Mouse (Mus musculus): ENCODE measurements around the gene Sgms1. TPM values are rescaled to one million over a fixed set of nuclear protein-coding genes. Genes with fewer than 3 reads are reported as not detected.

The Sgms1 gene
- total RNA-seq, 2 experiments from 2014 or later, result 13.2 to 21.0 TPM

DNA sequence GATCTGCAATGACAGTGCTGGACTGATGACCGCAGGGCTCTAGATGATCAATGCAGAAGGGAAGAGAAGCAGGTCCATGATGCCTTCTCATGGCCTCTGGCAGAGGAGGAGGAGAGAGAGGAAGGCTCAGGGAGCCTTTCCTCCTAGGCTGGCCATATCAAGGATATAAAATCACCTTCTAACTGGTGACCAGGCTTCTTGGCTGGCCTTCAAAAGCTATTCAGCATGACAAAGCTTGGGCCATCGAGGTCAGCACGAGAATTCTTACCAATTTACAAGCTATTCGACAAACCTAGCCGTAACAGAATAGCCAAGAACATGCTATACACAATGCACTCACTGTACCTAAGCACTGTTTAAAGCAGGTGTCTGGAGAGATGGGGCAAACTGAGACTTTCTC is 159.7 kb downstream of the Sgms1 start:
- ATAC-seq (replicated peaks; ENCODE audit: poor library complexity, severe bottlenecking), result no peak

DNA sequence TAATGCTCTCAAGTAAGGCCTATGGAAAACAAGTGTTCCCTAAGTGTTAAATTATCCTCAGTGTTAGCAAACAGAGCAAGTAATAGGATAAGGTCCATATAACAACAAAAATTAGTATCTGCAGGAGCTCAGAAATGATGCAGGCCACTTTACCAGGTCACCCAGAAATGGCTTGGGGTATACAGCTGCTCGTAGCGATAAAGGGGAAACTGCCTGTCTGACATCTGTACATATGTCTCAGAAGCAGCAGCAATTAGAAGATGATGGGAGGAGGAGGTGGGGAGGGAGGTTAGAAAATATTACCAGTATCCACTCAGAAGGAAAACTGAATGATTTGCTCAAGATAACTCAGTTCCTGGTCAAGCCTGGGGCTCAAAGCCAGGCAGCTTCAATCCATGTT is 162.3 kb downstream of the Sgms1 start:
- ATAC-seq (replicated peaks; ENCODE audit: poor library complexity, severe bottlenecking), result no peak

DNA sequence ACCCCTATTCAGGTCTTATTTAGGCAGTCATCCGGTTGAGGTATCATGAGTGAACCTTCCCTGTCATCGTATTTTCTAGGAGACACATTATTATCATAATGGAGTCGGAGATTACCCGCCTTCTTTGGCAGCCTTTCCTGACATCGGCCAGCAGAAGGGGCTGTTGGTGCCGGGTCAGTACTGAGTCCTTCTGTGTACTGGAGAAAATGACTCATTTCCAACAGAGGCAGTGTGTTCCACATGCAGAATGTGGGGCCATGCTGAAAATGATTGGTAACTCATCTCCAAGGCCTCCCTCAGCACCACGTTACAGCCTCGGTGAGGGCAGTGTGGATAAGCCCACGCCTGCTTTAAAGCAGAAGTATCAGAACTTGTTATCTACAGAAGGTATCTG is 164.4 kb downstream of the Sgms1 start:
- no peak for ATAC-seq (replicated peaks; ENCODE audit: poor library complexity, severe bottlenecking)

DNA sequence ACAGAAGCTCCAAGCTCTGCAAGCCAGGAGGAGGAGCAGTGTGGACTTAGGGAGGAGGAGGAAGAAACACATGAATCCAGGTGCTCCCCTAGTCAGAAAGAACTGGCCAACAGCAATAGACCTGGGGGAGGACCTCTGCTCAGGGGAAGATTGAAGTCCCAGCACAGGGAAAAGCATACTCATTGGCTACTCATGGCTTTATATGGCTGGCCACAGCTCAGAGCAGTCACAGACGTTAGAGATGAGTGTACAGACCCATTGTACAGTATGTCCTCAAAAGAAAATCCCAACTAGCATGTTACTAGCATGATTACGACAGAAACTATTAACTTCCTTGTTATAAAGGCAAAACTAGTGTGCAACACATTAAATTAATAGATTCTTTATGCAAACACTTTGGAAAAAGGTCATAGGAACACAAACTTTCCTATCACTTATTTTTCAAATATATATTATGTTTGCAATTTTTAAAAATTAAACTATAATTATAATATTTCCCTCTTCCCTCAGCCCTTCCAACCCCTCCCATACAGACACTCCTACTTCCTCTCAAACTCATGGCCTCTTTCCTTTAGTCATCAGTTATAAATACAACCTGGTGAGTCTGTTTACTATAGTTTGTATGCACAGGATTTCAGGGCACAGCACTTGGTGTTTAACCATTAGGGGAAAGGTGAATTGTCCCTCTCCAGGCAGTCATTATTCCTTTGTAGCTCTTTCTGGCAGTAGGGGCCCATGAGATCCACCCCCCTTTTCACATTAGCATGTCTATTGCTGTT is 165.0 kb downstream of the Sgms1 start:
- ATAC-seq (replicated peaks; ENCODE audit: poor library complexity, severe bottlenecking), result peak; percentile 9

DNA sequence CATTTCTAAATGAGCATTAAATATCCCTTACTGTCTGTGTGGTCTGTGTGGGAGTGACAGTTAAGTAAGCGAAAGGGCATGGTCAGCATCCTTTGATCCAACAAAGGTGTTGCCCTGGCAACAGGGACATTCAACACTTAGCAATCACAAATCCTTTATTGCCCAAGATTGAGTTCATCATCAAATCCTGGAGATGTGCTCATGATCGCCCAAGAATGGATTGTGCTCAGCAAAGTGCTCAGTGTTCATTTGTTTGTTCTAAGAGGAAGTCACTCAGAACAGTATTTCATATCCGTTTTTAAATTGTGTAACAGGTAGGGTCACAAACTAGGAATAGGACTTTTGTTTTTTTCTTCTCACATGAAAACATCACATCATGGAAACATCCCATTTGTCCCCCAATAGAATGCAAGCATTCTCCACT is 165.8 kb downstream of the Sgms1 start:
- peak; percentile 81 for ATAC-seq (replicated peaks; ENCODE audit: poor library complexity, severe bottlenecking)

DNA sequence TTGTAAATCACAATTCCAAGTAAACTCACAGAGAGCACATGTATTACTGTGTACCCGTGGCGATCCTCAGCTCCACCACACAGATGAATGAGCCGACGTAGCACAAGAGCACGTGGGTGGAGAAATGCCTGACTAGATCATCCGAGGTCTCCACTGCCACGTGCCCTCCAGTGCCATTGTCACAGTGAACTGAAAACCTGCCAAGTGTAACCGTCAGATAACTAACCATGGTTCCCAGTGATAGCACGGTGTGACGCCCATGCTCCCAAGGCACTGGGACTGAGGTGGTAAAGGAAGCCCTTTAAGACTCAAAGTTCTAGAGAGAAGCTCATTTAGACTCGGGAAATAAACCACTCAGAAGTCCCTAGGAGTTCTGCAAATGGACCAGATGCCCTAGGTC is 167.4 kb downstream of the Sgms1 start:
- no peak for ATAC-seq (replicated peaks; ENCODE audit: poor library complexity, severe bottlenecking)

DNA sequence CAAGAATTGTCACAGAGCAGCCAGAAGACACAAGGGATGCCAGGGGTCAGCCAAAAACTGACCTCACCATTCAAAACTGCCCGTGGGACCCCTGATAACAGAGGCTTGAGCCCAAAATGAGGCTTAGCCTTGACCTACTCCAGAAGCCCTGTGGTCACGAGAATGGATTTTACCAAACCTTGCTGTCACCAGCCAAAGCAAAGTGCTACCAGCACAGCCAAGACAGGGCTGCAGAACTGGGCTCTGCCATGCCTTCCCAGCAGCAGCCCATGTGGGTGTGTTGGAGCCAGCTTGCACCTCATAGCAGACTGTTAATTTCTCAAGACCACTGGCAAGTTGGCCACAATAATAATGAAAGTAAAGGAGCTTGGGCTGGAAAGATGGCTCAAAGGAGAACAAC is 168.5 kb downstream of the Sgms1 start:
- ATAC-seq (replicated peaks; ENCODE audit: poor library complexity, severe bottlenecking), result 0 out of 2 replicates have a peak, but pooled peaks have one; percentile 10

DNA sequence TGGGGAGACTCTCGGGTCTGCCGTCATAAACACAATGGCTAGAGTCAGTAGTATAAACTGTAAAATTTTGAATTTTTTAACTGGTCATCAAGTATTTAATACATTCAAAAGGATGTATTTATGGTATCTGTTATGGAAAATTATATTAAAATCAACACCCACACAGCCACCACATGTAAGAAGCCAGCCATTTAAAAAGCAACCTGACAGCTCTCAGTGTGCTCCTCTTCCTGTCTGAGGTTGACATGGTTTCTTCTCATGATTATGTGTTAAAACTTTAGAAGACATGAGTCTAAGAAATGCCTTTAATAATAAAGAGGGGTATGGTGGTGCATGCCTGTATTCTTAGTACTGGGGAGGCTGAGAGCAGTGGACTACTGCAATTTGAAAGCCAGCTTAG is 172.8 kb downstream of the Sgms1 start:
- no peak for ATAC-seq (replicated peaks; ENCODE audit: poor library complexity, severe bottlenecking)

DNA sequence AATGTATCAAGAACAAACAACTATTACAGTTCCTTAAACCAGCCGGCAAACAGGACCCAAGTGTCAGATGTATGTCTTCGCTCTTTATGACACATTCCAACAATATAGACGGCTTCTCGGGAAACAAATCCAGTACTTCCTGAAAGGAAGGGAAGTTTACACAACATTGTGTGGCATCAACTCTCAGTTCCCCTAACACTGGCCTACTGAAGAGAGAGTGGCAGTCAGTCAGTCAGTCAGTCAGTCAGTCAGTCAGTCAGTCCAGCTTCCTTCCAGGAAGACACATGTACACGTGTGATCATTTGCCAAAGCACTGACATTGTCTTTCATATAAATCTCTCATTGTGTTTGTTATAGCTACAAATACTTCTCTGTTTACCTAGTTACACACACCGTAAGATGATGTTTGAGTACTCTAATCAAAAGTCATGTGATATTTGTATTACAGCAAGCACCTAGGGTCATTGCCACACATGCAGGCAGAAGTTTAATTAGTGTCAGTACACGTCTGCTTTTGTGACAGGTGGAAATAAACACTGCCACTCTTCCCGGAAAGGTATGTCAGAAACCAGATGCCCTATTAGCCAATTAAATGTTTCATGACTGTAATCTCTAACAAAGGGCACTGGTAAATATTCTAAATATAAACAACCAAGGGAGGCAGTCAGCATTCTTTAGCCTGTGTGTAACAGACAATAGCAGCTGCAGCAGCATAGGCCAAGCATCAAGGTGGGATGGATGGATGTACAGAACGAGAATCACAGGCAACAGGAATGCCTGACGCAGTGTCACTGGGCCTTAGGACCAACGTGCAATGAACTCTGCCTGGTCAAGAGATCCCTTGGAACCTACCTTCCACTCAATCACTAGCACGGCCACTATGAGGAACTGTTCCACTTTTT is 174.4 kb downstream of the Sgms1 start:
- peak; percentile 71 for ATAC-seq (replicated peaks; ENCODE audit: poor library complexity, severe bottlenecking)

DNA sequence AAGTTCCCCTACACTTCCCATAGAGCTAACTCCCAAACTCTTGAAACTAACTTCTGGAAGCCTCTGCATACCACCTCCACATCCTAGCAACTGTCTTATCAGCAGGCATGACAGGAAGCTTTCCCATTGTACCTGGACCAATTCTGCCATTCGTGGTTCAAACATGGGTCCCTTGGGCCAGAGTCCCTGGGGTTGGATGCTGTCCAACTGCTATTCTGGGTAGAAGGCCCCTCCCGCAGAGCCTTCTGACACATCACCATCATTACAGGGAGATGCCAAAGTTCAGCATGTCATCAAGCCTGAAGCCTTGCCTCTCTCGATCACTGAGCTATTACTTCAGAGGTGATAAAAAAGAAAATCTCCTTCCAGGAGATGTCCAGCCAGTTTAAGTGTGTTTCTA is 175.9 kb downstream of the Sgms1 start:
- no peak for ATAC-seq (replicated peaks; ENCODE audit: poor library complexity, severe bottlenecking)

DNA sequence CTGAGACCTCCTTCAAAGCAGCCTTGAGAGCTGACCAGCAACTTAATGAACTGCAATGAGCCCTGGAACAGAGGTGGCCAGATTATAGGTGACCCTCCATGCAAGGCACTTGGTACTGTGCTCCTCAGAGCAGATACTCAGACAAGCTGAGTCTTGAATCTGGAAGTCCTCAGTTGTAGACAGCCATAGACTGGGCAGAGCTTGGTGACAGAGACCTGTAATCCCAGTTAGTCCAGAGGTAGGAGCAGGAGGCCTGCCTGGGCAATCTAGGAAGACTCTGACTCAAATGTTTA is 178.3 kb downstream of the Sgms1 start:
- ATAC-seq (replicated peaks; ENCODE audit: poor library complexity, severe bottlenecking), result no peak

DNA sequence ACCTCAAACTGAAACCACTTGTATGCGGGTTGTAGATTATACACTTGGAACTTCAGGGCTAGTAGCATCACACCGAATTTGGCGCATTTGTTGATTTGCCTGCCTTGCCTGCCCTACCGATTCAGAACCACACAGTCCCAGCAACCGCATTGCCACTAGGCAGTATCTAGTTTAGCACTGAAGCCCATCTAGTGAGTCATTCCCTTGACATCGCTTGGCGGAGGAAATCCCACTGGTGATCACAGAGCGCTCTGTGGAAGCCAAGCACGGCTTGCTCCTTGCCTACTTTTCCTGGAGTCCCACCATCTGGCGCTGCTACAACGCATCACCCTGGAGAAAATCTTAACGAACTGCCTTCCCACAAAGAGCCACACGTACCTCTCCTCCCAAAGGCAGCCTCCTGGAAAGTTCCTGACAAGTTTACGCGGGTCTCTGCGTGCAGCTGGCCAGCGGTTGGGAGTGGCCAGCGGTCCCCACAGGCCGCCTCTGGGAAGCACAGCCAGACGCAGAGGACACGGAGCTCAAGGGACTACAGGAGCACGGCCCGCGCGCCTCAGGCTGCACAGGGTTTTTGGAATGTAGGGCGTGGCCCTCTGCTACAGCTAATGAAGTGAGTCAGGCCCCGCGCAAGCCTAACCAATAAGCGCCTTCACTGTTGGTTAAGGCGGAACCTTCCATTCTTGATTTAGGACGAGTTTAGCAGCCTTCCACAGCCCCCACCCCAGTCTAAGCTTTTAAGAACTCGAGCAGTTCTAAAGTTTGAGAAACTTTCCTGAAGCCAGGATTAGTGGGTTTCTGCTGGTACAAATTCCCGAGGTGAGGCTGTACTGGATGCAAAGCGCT is 178.8 kb downstream of the Sgms1 start:
- ATAC-seq (replicated peaks; ENCODE audit: poor library complexity, severe bottlenecking), result peak; percentile 90

DNA sequence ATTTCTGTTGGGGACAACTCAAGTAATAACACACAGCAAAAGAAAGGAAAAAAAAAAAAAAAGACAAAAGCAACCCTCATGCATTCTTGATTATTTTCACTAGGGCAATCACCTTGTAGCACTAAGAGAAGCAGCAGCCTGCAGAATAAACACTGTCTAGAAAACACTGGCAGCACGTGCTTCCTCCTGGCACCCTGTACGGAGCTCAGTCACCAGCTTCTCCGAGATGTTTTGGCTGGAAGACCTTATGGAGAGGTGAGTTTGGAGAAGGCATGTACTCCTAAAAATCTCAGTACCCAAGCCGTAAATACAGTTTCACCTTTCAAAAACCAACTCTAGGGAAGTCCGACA is 179.4 kb downstream of the Sgms1 start:
- no peak for ATAC-seq (replicated peaks; ENCODE audit: poor library complexity, severe bottlenecking)

DNA sequence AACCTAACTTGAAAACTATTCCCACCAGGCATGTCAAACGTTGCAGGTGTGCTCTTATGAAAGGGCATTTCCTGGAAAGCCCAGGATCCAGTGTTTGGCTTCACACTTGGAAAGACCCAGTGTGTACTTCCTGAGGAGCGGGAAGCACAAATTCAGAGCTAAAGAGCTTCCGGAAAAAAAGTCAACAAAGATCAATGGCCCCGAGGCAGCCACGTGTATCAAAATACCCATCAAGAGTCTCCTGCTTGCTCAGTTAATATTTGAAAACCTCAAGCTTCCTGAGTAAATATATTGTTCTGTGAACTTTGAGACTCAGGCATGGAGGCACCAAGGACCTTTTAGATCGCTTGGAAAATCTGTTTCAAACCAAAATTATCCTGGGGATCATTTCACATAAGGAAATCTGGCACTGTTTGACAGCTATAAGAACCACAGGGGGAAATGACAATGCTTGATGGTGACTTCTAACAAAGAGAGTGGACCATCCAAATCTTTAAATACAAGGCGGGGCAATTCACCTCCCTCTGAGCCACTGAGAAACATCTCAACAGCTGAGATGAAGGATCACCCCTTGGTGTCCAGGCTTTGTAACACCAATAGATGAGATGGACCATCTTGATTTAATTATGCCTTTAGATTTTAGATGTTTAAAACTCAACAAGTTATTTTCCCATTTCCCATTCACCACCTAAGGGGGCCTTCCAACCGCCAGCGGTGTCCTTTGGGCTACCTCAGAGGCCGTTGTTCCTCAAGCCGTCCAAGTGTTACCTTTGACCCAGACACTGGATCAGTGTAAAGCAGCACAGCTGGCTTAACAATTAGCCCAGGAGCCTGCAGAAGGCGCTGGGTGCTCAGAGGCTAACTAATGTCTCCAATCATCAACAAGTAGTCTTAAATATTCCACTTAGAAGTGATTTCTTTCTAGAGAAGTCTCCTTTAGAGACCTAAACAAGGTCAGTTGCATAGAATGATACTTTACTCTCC is 187.1 kb downstream of the Sgms1 start:
- no peak for ATAC-seq (replicated peaks; ENCODE audit: poor library complexity, severe bottlenecking)

DNA sequence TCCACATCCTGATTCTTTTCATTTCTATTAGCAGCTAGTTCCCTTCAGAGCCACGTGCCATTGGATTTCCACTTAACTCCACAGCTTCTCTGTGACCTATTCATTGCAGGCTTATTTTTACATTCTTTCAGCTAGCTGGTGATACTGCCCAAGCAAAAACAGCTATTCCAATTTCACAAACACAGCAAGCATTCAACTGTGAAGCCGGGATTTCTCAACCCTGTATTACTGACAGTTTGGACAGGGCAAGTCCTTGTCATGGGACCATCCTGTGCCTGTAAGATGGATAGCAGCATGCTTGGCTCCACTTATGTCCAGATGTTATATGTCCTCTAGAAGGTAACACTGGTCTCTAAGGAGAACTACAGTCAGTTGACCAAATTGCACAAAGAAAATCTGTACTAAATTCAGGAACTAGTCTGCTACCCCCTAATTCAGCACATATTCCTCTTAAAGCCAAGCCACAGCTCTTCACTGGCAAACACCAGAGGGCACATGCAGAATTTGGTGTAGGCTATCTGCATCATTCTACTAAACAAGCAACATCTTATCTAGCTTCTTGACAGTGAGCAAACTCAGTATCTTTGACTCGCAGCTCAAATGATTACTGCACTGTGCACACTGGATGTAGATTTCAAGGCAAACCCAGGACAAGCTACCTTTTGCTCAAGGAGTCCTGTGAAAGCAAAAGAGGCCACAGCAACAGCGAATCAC is 189.5 kb downstream of the Sgms1 start:
- peak; percentile 57 for ATAC-seq (replicated peaks; ENCODE audit: poor library complexity, severe bottlenecking)

DNA sequence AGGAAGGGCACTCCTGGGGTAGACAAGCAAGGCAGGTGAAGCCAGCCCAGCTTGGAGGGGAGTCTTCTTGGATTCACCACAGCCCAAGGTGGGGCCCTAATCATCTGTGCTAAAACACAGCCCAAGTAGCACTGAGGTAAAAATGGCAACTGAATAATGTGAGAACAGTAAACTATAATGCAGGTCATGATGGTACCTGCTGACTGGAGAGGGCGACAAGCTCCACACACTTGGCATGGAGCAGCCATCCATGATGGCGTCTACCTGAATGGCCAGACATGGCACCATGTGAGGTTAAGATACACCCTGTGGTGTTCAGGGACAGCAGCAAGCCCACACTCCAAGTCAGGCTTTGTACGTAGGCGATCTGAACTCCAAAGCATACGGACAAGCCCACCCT is 190.4 kb downstream of the Sgms1 start:
- no peak for ATAC-seq (replicated peaks; ENCODE audit: poor library complexity, severe bottlenecking)

DNA sequence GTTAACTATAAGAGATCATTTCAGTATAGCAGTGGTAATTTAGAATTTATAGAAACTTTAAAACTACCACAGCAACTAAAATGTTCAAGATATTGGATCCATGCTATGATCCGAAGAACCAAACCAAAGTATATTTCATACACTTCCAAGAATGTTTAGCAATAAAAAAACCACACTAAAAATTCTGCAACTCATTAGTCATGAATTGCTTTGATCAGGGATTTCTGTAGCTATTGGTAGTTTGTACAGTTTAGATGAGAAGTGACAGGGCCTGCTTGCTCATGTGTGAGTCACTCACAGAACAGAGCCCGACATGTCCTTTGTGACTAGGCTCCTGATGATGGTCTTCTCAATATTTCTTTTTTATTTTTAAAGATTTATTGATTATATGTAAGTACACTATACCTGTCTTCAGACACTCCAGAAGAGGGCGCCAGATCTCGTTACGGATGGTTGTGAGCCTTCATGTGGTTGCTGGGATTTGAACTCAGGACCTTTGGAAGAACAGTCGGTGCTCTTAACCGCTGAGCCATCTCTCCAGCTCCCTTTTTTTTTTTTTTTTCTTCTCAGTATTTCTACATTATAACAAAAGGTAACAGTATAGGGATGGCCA is 190.9 kb downstream of the Sgms1 start:
- no peak for ATAC-seq (replicated peaks; ENCODE audit: poor library complexity, severe bottlenecking)

DNA sequence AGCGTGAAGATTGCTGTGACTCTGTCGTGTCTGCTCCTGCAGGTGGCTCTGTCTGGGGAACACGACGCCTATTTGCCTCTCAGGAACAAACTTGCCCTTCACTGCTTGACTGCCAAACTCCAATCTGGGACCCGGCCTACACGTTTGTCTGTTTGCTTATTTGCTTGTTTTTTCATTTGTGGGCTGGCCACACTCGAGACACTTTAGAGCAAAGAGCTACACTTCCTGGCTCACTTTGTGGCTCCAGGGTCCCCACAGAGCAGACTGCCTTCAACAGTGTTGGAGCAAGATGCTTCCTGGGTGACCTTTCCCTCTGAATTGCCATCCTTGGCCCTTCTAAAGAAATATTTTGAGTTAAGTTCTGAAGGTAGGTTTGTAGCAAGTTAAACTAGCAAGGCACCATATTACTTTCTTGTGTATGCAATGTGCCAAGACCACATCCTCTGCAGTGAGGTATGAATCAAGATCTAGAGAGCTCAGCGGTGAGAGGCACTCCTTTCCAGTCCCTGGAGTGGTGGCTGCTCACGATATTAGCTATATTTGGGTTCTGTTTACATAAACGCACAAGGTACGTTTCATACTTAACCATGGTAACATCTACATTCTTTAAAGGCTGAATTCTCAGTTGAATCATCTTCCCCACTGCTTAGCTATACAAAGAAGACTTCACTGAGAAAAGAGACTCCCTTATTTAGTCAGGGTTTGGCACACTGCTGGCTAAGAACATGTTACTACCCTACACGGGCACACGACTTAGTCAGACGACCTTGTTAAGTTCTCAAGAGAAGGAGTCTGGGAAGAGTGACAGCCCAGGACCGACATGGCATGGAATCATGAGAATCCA is 192.3 kb downstream of the Sgms1 start:
- ATAC-seq (replicated peaks; ENCODE audit: poor library complexity, severe bottlenecking), result no peak

Data from granulocyte monocyte progenitor cell, adult 5-6 weeks (primary cell).